14 mouse cellular contexts compared by ENCODE assay signal in genomic region chr15:43678844-43679243, GRCm38 (mm10).
DNase-seq lines count a peak whose midpoint lies in the region.
"Had no signal": no experiment of that assay in that cellular context is flagged by ENCODE, and none has a peak within 500 bp of the region (broad histone marks: within the 10 kb centered on the region; RNA-seq: fewer than 3 reads in every experiment).

No protein-coding gene starts in this region.

- intact Hi-C loops in heart, postnatal 36 days (cut with DNase I) = no loop called here

- peak; percentile 3 for DNase-seq in heart, adult 8-10 months (ENCODE audit: low spot score)
- DNase-seq in heart, postnatal 36 days = no peak
- DNase-seq in lung, postnatal 10 days = peak; percentile 2
- DNase-seq in lung, postnatal 4 days = no peak
- peak; percentile 20 for DNase-seq in ZHBTc4 (ENCODE audit: low read depth, low spot score)
- no peak for DNase-seq in left cerebral cortex, adult 11 months (ENCODE audit: low spot score)
- DNase-seq in right cerebral cortex, adult 2 months (ENCODE audit: low spot score in 2 of 2) = no peak
- DNase-seq: adrenal gland, postnatal 14 days; cerebellum, adult 9-10 months; gastrocnemius, postnatal 36 days; liver, embryonic 13.5 days; right cerebral cortex, adult 18-20 months; thymus, adult 18-20 months; thymus, postnatal 4 days had no signal

Comparison
In these comparisons a context has a peak if more than half of its experiments do, and no peak if none do; other contexts are left out.
1. DNase-seq: peak in heart, adult 8-10 months (single experiment), lung, postnatal 10 days (single experiment) and ZHBTc4 (single experiment); none in heart, postnatal 36 days (0 of 2), lung, postnatal 4 days (0 of 2), left cerebral cortex, adult 11 months (single experiment) and right cerebral cortex, adult 2 months (0 of 2).